Mouse (Mus musculus): ENCODE measurements around the gene Phb. TPM values are rescaled to one million over a fixed set of nuclear protein-coding genes. Genes with fewer than 3 reads are reported as not detected.
A peak's percentile ranks its signal among the peaks of the same experiment; 100 is the strongest.

The Phb gene
- total RNA-seq (2021), result 100 to 1,000 TPM; 358 to 383 TPM
- polyA plus RNA-seq (2012; rRNA removed), result 281 and 456 TPM in 2 replicates
- long read RNA-seq, transcript Phb-204 (7 exons, 1,799 nt), result major isoform, 381 of 449 reads
- long read RNA-seq, partial matches to known transcripts, result 53 of 449 reads
- long read RNA-seq, other reads (novel, unspliced or antisense), result 13 of 449 reads

DNA sequence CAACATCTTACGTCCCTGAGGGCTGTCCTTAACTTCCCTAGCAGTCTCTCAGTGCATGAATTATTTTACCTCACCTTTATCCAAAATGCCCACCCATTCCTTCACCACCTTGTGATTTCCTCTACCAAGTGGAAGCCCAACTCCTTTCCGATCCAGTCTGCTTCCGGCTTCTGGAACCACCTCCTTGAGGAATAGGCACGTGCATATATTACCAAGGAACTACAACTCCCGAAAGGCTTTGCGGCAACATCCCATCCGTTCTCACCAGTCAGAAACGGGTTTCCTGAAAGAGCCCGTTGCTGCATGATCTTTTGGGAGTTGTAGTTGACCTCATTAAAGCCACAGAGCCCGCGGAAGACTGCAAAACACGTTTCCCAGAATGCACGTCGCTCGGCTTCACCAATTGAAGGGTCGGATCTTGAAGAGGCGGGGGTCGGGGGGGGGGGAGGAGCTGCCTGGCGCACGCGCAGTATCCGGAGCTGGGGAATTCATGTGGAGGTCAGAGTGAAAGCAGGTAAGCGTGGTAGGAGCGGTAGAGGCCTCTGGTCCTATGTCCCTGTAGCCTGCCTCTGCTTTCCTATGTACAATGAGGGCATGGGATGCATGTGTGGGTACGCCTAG, at the start of gene Phb:
Gene Phb (plus strand): TSS at position 429 of the 621 bp plus-strand sequence.
- H3K79me2 ChIP-seq (replicated peaks; ENCODE audit: control insufficient read depth, insufficient read depth, low read length), result no peaks in the 10 kb centered on the region
- peak within 1 kb of the TSS; percentile 64 for H3K4me3 ChIP-seq
- intact Hi-C loops (cut with DNase I), result no loop called here
- 0 out of 2 replicates have a peak, but pooled peaks cover 4% of the 10 kb centered on the region for H3K36me3 ChIP-seq (ENCODE audit: control insufficient read depth, insufficient read depth, low read length)
- H3K4me1 ChIP-seq (ENCODE audit: control insufficient read depth, insufficient read depth, low read length), result peaks cover 3% of the 10 kb centered on the region
- peak; percentile 89 for TF ChIP-seq POLR2A (IDR thresholded peaks at IDR 0.05; ENCODE audit: insufficient read depth, low read depth, low read length)
- peak; percentile 28 for TF ChIP-seq CTCF (IDR thresholded peaks at IDR 0.05)
- 0 out of 2 replicates have a peak, but pooled peaks have one; percentile 27 for TF ChIP-seq EP300 (IDR thresholded peaks at IDR 0.05; ENCODE audit: insufficient read depth, low read depth, low read length)
- DNase-seq, result peak; percentile 83 to 95
- peak within 1 kb of the TSS; percentile 76 for H3K9ac ChIP-seq (ENCODE audit: low read depth, low read length)
- WGBS, result under 1% methylated on average over 25 of the region's 25 CpGs
- H3K27me3 ChIP-seq (ENCODE audit: control insufficient read depth, insufficient read depth, low read length), result no peaks in the 10 kb centered on the region
- H3K27ac ChIP-seq, result peak within 1 kb of the TSS; percentile 77

- Histone ChIP-seq H3K4me1 (ENCODE audit: control insufficient read depth, insufficient read depth, low read length) (no peaks in the 10 kb centered on the region), H3K79me2 (replicated peaks; ENCODE audit: control insufficient read depth, insufficient read depth, low read length) (no peaks in the 10 kb centered on the region), H3K9ac (ENCODE audit: low read depth, low read length) (no peak overlapping the region), H3K27ac (no peak overlapping the region), H3K4me3 (no peak overlapping the region), H3K27me3 (ENCODE audit: control insufficient read depth, insufficient read depth, low read length) (peaks cover 2% of the 10 kb centered on the region; the same call in 1 of the 2 replicates), H3K36me3 (ENCODE audit: control insufficient read depth, insufficient read depth, low read length) (no peaks in the 10 kb centered on the region)
- peak in 1 of 2 experiments; percentile 17 for DNase-seq
- TF ChIP-seq POLR2A (IDR thresholded peaks at IDR 0.05; ENCODE audit: insufficient read depth, low read depth, low read length), result no peak
- WGBS, result 53% methylated on average over 19 of the region's 19 CpGs
- intact Hi-C loops (cut with DNase I), result no loop called here
Observed at GRCm38 (mm10) chr11:95617785-95618465, 48.8 kb upstream of the Phb start.

- H3K9ac ChIP-seq (ENCODE audit: low read depth, low read length), result no peak overlapping the region
- intact Hi-C loops (cut with DNase I), result no loop called here
- no peaks in the 10 kb centered on the region for H3K4me1 ChIP-seq (ENCODE audit: control insufficient read depth, insufficient read depth, low read length)
- peaks cover 2% of the 10 kb centered on the region; the same call in 1 of the 2 replicates for H3K27me3 ChIP-seq (ENCODE audit: control insufficient read depth, insufficient read depth, low read length)
- no peak overlapping the region for H3K27ac ChIP-seq
- H3K36me3 ChIP-seq (ENCODE audit: control insufficient read depth, insufficient read depth, low read length), result no peaks in the 10 kb centered on the region
- no peak for TF ChIP-seq CTCF (IDR thresholded peaks at IDR 0.05)
- no peak for TF ChIP-seq EP300 (IDR thresholded peaks at IDR 0.05; ENCODE audit: insufficient read depth, low read depth, low read length)
- TF ChIP-seq POLR2A (IDR thresholded peaks at IDR 0.05; ENCODE audit: insufficient read depth, low read depth, low read length), result no peak
- DNase-seq, result no peak
- WGBS, result 91% methylated on average over 3 of the region's 3 CpGs
- no peaks in the 10 kb centered on the region for H3K79me2 ChIP-seq (replicated peaks; ENCODE audit: control insufficient read depth, insufficient read depth, low read length)
- H3K4me3 ChIP-seq, result no peak overlapping the region
Observed at GRCm38 (mm10) chr11:95619081-95619480, 47.7 kb upstream of the Phb start.

DNA sequence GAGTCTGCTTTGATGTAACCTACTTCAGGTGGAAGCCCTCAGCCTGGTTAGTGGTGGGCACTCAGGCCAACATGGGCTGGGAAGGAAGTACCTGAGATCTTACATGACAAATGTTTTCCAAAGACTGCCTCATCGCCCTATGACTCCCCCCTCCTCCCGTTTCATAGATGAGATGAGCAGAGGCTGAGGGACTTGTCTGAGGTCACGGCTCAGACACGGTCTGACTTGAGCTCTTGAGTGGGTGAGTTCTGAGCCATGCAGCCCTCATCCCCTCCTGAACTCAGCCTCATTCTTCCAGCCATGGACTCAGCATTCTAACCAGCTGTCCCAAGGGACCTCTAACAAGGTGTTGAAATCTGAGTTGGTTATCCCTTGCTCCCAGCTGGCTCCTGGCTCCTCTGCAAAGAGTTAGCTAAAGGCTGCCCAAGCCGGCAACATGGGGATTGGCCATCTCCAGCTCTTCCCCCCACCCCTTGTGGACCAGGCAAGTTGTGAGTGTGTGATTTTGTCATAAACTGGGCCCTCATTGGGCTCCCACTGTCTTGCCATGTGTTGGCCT, 46.8 kb upstream of the Phb start:
- no peaks in the 10 kb centered on the region for H3K36me3 ChIP-seq (ENCODE audit: control insufficient read depth, insufficient read depth, low read length)
- no peak overlapping the region for H3K9ac ChIP-seq (ENCODE audit: low read depth, low read length)
- WGBS, result 86% methylated on average over 5 of the region's 5 CpGs
- no peak for DNase-seq
- no peak overlapping the region for H3K4me3 ChIP-seq
- peaks cover 2% of the 10 kb centered on the region; the same call in 1 of the 2 replicates for H3K27me3 ChIP-seq (ENCODE audit: control insufficient read depth, insufficient read depth, low read length)
- TF ChIP-seq EP300 (IDR thresholded peaks at IDR 0.05; ENCODE audit: insufficient read depth, low read depth, low read length) (no peak), POLR2A (IDR thresholded peaks at IDR 0.05; ENCODE audit: insufficient read depth, low read depth, low read length) (no peak), CTCF (IDR thresholded peaks at IDR 0.05) (no peak)
- no peak overlapping the region for H3K27ac ChIP-seq
- intact Hi-C loops (cut with DNase I), result no loop called here
- no peaks in the 10 kb centered on the region for H3K4me1 ChIP-seq (ENCODE audit: control insufficient read depth, insufficient read depth, low read length)
- no peaks in the 10 kb centered on the region for H3K79me2 ChIP-seq (replicated peaks; ENCODE audit: control insufficient read depth, insufficient read depth, low read length)

- Histone ChIP-seq H3K36me3 (ENCODE audit: control insufficient read depth, insufficient read depth, low read length) (no peaks in the 10 kb centered on the region), H3K27ac (no peak overlapping the region), H3K27me3 (ENCODE audit: control insufficient read depth, insufficient read depth, low read length) (no peaks in the 10 kb centered on the region), H3K4me3 (no peak overlapping the region), H3K4me1 (ENCODE audit: control insufficient read depth, insufficient read depth, low read length) (no peaks in the 10 kb centered on the region), H3K79me2 (replicated peaks; ENCODE audit: control insufficient read depth, insufficient read depth, low read length) (no peaks in the 10 kb centered on the region), H3K9ac (ENCODE audit: low read depth, low read length) (no peak overlapping the region)
- DNase-seq, result no peak
- TF ChIP-seq POLR2A (IDR thresholded peaks at IDR 0.05; ENCODE audit: insufficient read depth, low read depth, low read length) (no peak), CTCF (IDR thresholded peaks at IDR 0.05) (no peak), EP300 (IDR thresholded peaks at IDR 0.05; ENCODE audit: insufficient read depth, low read depth, low read length) (no peak)
- intact Hi-C loops (cut with DNase I), result no loop called here
- 35% methylated on average over 4 of the region's 4 CpGs for WGBS
Observed at GRCm38 (mm10) chr11:95621010-95621409, 45.7 kb upstream of the Phb start.
